Mouse (Mus musculus): ENCODE measurements around the gene Palld. TPM values are rescaled to one million over a fixed set of nuclear protein-coding genes. Genes with fewer than 3 reads are reported as not detected.

Gene Palld
- polyA plus RNA-seq, 1 experiment: 2.7 TPM

DNA sequence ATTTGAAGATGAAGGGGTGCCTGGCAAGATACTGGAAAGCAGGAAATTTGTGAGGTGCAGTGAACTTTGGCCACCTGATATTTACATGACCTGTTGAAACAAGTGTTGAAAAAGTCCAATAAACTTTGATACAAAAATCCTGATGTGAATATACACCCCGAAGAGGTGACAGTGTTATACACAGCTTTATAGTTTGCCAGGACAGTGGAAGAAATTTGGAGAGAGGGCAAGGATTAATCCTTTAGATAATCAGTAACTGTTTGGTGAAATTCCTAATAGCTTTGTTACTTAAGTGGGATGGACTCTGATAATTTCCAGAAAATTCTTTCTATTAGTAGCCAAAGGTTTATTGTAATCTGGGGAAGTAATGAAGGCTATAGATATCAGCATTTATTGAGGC, 314.2 kb downstream of the Palld start:
- Histone ChIP-seq H3K27me3 (replicated peaks) (peaks cover 45% of the 10 kb centered on the region), H3K4me1 (peaks cover 49% of the 10 kb centered on the region), H3K9me3 (peaks cover 5% of the 10 kb centered on the region), H3K36me3 (replicated peaks; ENCODE audit: low read length) (no peaks in the 10 kb centered on the region), H3K4me3 (replicated peaks) (no peak overlapping the region)
- no peak for TF ChIP-seq GATA1 (IDR thresholded peaks at IDR 0.05; ENCODE audit: borderline replicate concordance, low read length)
- TF ChIP-seq FLI1 (IDR thresholded peaks at IDR 0.05; ENCODE audit: low read length): no peak

GRCm38 (mm10) chr8:61587731-61588130, 314.8 kb downstream of the Palld start:
- H3K36me3 ChIP-seq (replicated peaks; ENCODE audit: low read length): no peaks in the 10 kb centered on the region
- H3K9me3 ChIP-seq: peaks cover 5% of the 10 kb centered on the region
- peaks cover 45% of the 10 kb centered on the region for H3K27me3 ChIP-seq (replicated peaks)
- H3K4me1 ChIP-seq: peaks cover 49% of the 10 kb centered on the region
- H3K4me3 ChIP-seq (replicated peaks): peak overlapping the region; percentile 38
- no peak for TF ChIP-seq GATA1 (IDR thresholded peaks at IDR 0.05; ENCODE audit: borderline replicate concordance, low read length)
- no peak for TF ChIP-seq FLI1 (IDR thresholded peaks at IDR 0.05; ENCODE audit: low read length)

- Histone ChIP-seq H3K36me3 (replicated peaks; ENCODE audit: low read length) (no peaks in the 10 kb centered on the region), H3K27me3 (replicated peaks) (peaks cover 43% of the 10 kb centered on the region), H3K4me1 (peaks cover 49% of the 10 kb centered on the region), H3K9me3 (peaks cover 5% of the 10 kb centered on the region), H3K4me3 (replicated peaks) (no peak overlapping the region)
- TF ChIP-seq FLI1 (IDR thresholded peaks at IDR 0.05; ENCODE audit: low read length): no peak
- TF ChIP-seq GATA1 (IDR thresholded peaks at IDR 0.05; ENCODE audit: borderline replicate concordance, low read length): no peak
Observed at GRCm38 (mm10) chr8:61586529-61586928, 316.0 kb downstream of the Palld start.

- H3K9me3 ChIP-seq: peaks cover 5% of the 10 kb centered on the region
- no peaks in the 10 kb centered on the region for H3K36me3 ChIP-seq (replicated peaks; ENCODE audit: low read length)
- no peak overlapping the region for H3K4me3 ChIP-seq (replicated peaks)
- peaks cover 39% of the 10 kb centered on the region for H3K27me3 ChIP-seq (replicated peaks)
- peaks cover 41% of the 10 kb centered on the region for H3K4me1 ChIP-seq
- TF ChIP-seq GATA1 (IDR thresholded peaks at IDR 0.05; ENCODE audit: borderline replicate concordance, low read length): no peak
- no peak for TF ChIP-seq FLI1 (IDR thresholded peaks at IDR 0.05; ENCODE audit: low read length)
Observed at GRCm38 (mm10) chr8:61585746-61586145, 316.7 kb downstream of the Palld start.

DNA sequence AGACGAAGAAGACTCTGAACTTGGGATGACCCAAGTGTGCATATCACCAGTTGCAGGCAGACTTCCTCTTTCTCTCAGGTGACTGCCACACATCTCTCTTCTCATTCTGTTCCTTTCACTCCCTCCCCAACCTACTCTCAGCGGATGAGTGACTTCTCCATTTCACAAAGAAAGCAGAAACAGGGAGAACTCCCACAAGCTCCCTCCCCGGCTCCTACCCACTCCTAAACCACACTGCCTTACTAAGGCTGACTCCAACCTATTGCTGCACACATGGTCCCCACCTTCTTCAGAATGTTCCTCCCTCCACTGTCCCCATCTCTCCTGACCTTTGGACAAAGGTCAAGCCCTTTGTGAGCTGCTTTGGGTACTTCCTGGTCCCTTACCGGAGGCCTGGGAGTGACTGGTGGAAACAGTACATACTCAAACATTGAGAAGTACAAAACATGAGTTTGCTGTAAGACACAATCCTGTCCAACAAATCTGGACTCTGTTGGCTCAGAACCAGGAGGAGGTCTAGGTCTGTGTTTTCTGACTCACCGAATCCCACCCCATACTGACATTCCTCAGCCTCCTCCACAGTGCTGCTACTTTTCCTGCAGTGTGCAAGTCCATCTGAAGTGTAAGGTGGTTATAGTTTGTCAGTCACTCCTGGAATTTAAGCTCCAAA, 317.6 kb downstream of the Palld start:
- H3K36me3 ChIP-seq (replicated peaks; ENCODE audit: low read length): no peaks in the 10 kb centered on the region
- peaks cover 5% of the 10 kb centered on the region for H3K9me3 ChIP-seq
- H3K4me3 ChIP-seq (replicated peaks): no peak overlapping the region
- peaks cover 34% of the 10 kb centered on the region for H3K4me1 ChIP-seq
- H3K27me3 ChIP-seq (replicated peaks): peaks cover 33% of the 10 kb centered on the region
- TF ChIP-seq FLI1 (IDR thresholded peaks at IDR 0.05; ENCODE audit: low read length) (no peak), GATA1 (IDR thresholded peaks at IDR 0.05; ENCODE audit: borderline replicate concordance, low read length) (no peak)

GRCm38 (mm10) chr8:61582547-61582946, 319.9 kb downstream of the Palld start:
- Histone ChIP-seq H3K4me1 (peaks cover 35% of the 10 kb centered on the region), H3K4me3 (replicated peaks) (no peak overlapping the region), H3K36me3 (replicated peaks; ENCODE audit: low read length) (no peaks in the 10 kb centered on the region), H3K9me3 (peaks cover 2% of the 10 kb centered on the region), H3K27me3 (replicated peaks) (peaks cover 17% of the 10 kb centered on the region)
- TF ChIP-seq GATA1 (IDR thresholded peaks at IDR 0.05; ENCODE audit: borderline replicate concordance, low read length) (no peak), FLI1 (IDR thresholded peaks at IDR 0.05; ENCODE audit: low read length) (no peak)

DNA sequence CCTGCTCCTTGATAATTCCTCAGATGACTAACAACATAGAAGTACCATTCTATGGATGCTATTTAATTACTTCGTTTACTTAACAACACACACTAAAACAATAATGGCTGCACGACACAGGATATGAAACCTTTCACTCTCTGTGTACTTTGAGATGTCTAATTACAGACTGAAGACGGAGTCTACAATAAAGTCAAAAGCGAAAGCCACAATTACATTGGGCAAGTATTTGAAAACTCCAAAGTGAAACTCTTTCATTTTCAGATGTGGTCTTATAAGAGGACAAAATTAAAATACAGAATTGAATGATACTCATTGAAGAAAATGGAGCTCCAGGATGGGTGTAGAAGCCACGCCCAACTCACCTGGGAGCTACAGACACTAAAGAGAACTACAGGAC, 321.2 kb downstream of the Palld start:
- peaks cover 27% of the 10 kb centered on the region for H3K4me1 ChIP-seq
- H3K36me3 ChIP-seq (replicated peaks; ENCODE audit: low read length): no peaks in the 10 kb centered on the region

GRCm38 (mm10) chr8:61579831-61580230, 322.7 kb downstream of the Palld start:
- TF ChIP-seq GATA1 (IDR thresholded peaks at IDR 0.05; ENCODE audit: borderline replicate concordance, low read length) (no peak), FLI1 (IDR thresholded peaks at IDR 0.05; ENCODE audit: low read length) (no peak)
- Histone ChIP-seq H3K4me1 (peaks cover 29% of the 10 kb centered on the region), H3K4me3 (replicated peaks) (no peak overlapping the region), H3K9me3 (no peaks in the 10 kb centered on the region), H3K27me3 (replicated peaks) (peaks cover 9% of the 10 kb centered on the region), H3K36me3 (replicated peaks; ENCODE audit: low read length) (no peaks in the 10 kb centered on the region)

More for the DNA sequence above, 321.2 kb downstream of the Palld start:
- peaks cover 16% of the 10 kb centered on the region for H3K27me3 ChIP-seq (replicated peaks)
- no peak overlapping the region for H3K4me3 ChIP-seq (replicated peaks)
- TF ChIP-seq GATA1 (IDR thresholded peaks at IDR 0.05; ENCODE audit: borderline replicate concordance, low read length) (no peak), FLI1 (IDR thresholded peaks at IDR 0.05; ENCODE audit: low read length) (no peak)
- no peaks in the 10 kb centered on the region for H3K9me3 ChIP-seq

GRCm38 (mm10) chr8:61578754-61579153, 323.7 kb downstream of the Palld start:
- Histone ChIP-seq H3K9me3 (no peaks in the 10 kb centered on the region), H3K4me1 (peaks cover 23% of the 10 kb centered on the region), H3K36me3 (replicated peaks; ENCODE audit: low read length) (no peaks in the 10 kb centered on the region), H3K4me3 (replicated peaks) (no peak overlapping the region), H3K27me3 (replicated peaks) (peaks cover 6% of the 10 kb centered on the region)
- TF ChIP-seq FLI1 (IDR thresholded peaks at IDR 0.05; ENCODE audit: low read length) (no peak), GATA1 (IDR thresholded peaks at IDR 0.05; ENCODE audit: borderline replicate concordance, low read length) (no peak)

DNA sequence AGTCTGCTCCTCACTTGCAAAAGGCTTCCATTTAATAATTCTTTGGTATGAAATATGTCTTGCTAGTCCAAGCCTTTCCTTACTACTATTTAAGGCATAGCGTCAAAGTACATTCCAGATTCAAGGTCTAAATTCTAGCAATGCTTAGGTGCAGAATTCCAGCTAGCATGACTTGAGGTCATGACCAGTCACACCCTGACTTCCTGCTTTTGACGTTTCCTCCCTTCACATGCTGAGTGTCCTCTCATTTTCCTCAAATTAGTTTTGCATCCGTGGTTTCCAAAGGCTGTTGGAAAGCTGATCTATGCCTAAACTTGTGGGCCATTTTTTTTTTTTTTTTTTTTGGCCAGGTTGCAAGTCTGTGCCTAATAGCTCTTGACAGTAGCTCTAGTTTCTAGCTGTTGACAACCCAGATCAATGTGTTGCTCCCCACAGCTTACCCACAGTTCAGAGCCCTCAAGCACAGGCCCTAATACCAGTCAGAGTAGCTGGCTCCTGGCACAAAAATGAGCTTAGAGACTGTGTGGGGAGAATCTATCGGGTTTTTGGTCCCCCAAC, 327.3 kb downstream of the Palld start:
- peaks cover 10% of the 10 kb centered on the region for H3K27me3 ChIP-seq (replicated peaks)
- H3K4me3 ChIP-seq (replicated peaks): no peak overlapping the region
- H3K4me1 ChIP-seq: peaks cover 24% of the 10 kb centered on the region
- H3K36me3 ChIP-seq (replicated peaks; ENCODE audit: low read length): no peaks in the 10 kb centered on the region
- H3K9me3 ChIP-seq: no peaks in the 10 kb centered on the region
- TF ChIP-seq GATA1 (IDR thresholded peaks at IDR 0.05; ENCODE audit: borderline replicate concordance, low read length) (no peak), FLI1 (IDR thresholded peaks at IDR 0.05; ENCODE audit: low read length) (no peak)
